Mouse (Mus musculus): ENCODE measurements at regions not wholly inside any gene's neighbourhood (a gene's known extent, or its start where the extent isn't known, plus 50 kb on each side); places are given as distances from the start of the nearest gene placed in this dataset.
"Not testable (repeated sequence)": the region's sequence is repeated elsewhere in the genome, so short reads cannot be mapped to it uniquely, and the experiment has no call there.

GRCm38 (mm10) chr13:107597217-107597616, 447.0 kb upstream of the Smim15 start:
- no peak for DNase-seq (ENCODE audit: extremely low spot score, low spot score)

- DNase-seq (ENCODE audit: extremely low spot score, low spot score): no peak
Observed at GRCm38 (mm10) chr13:107596183-107596582, 448.1 kb upstream of the Smim15 start.

GRCm38 (mm10) chr13:107588399-107589002, 455.7 kb upstream of the Smim15 start:
- no peak for DNase-seq (ENCODE audit: extremely low spot score, low spot score)

- DNase-seq (ENCODE audit: extremely low spot score, low spot score): no peak
Observed at GRCm38 (mm10) chr13:107587678-107588077, 456.6 kb upstream of the Smim15 start.

GRCm38 (mm10) chr13:107585936-107586335, 458.3 kb upstream of the Smim15 start:
- no peak for DNase-seq (ENCODE audit: extremely low spot score, low spot score)

- DNase-seq (ENCODE audit: extremely low spot score, low spot score): no peak
Observed at GRCm38 (mm10) chr13:107585353-107585752, 458.9 kb upstream of the Smim15 start.

GRCm38 (mm10) chr13:107578968-107579367, 465.3 kb upstream of the Smim15 start:
- no peak for DNase-seq (ENCODE audit: extremely low spot score, low spot score)

GRCm38 (mm10) chr13:107577809-107578208, 466.4 kb upstream of the Smim15 start:
- DNase-seq (ENCODE audit: extremely low spot score, low spot score): no peak

- DNase-seq (ENCODE audit: extremely low spot score, low spot score): no peak
Observed at GRCm38 (mm10) chr13:107577272-107577671, 467.0 kb upstream of the Smim15 start.

GRCm38 (mm10) chr13:107576701-107577100, 467.5 kb upstream of the Smim15 start:
- no peak for DNase-seq (ENCODE audit: extremely low spot score, low spot score)

GRCm38 (mm10) chr13:107575025-107575424, 469.2 kb upstream of the Smim15 start:
- DNase-seq (ENCODE audit: extremely low spot score, low spot score): no peak

GRCm38 (mm10) chr13:107573499-107574355, 470.5 kb upstream of the Smim15 start:
- DNase-seq (ENCODE audit: extremely low spot score, low spot score): no peak

GRCm38 (mm10) chr13:107571539-107571938, 472.7 kb upstream of the Smim15 start:
- DNase-seq (ENCODE audit: extremely low spot score, low spot score): no peak

- no peak for DNase-seq (ENCODE audit: extremely low spot score, low spot score)
Observed at GRCm38 (mm10) chr13:107569477-107569876, 474.8 kb upstream of the Smim15 start.

- no peak for DNase-seq (ENCODE audit: extremely low spot score, low spot score)
Observed at GRCm38 (mm10) chr13:107568701-107569121, 475.5 kb upstream of the Smim15 start.

- DNase-seq (ENCODE audit: extremely low spot score, low spot score): no peak
Observed at GRCm38 (mm10) chr13:107562463-107562862, 481.8 kb upstream of the Smim15 start.

GRCm38 (mm10) chr13:107561529-107561928, 482.7 kb upstream of the Smim15 start:
- no peak for DNase-seq (ENCODE audit: extremely low spot score, low spot score)

GRCm38 (mm10) chr13:107555958-107556357, 488.3 kb upstream of the Smim15 start:
- no peak for DNase-seq (ENCODE audit: extremely low spot score, low spot score)

GRCm38 (mm10) chr13:107554091-107554490, 490.2 kb upstream of the Smim15 start:
- no peak for DNase-seq (ENCODE audit: extremely low spot score, low spot score)

- DNase-seq (ENCODE audit: extremely low spot score, low spot score): no peak
Observed at GRCm38 (mm10) chr13:107552165-107552564, 492.1 kb upstream of the Smim15 start.

- not testable (repeated sequence) for DNase-seq (ENCODE audit: extremely low spot score, low spot score)
Observed at GRCm38 (mm10) chr13:107549995-107550394, 494.3 kb upstream of the Smim15 start.

- no peak for DNase-seq (ENCODE audit: extremely low spot score, low spot score)
Observed at GRCm38 (mm10) chr13:107547073-107547472, 497.2 kb upstream of the Smim15 start.

All from neural tube, embryonic 10.5 days (tissue).